Mouse (Mus musculus) E14TG2a.4 (cell line): ENCODE results near the gene Tmem156.

Experiments used
- H3K27me3 ChIP-seq: 2 replicates; pipeline ENCODE4 v1.6.1; 2014; ENCODE audit warnings: low read length, control low read depth; ENCODE audit not compliant: insufficient read depth
- H3K36me3 ChIP-seq: 2 replicates; pipeline ENCODE4 v1.6.1; 2014; ENCODE audit warnings: low read length, control low read depth; ENCODE audit not compliant: insufficient read depth
- H3K4me1 ChIP-seq: replicated peaks from 2 replicates; pipeline ENCODE4 v1.6.1; 2014; ENCODE audit warnings: low read depth, low read length, control low read depth
- H3K4me3 ChIP-seq: replicated peaks from 2 replicates; pipeline ENCODE4 v1.5.1; 2014; ENCODE audit warnings: mild to moderate bottlenecking, low read length
- H3K9me3 ChIP-seq: 2 replicates; pipeline ENCODE4 v1.6.1; 2014; ENCODE audit warnings: low read length, control low read depth
- CTCF ChIP-seq: conservative IDR thresholded peaks from 2 replicates; pipeline ENCODE4 v1.5.1; 2014; ENCODE audit warnings: low read length
- NANOG ChIP-seq: IDR thresholded peaks from 2 replicates; pipeline ENCODE4 v1.6.1; 2014; ENCODE audit warnings: borderline replicate concordance, low read length, mixed read lengths
- POU5F1 ChIP-seq: IDR thresholded peaks from 2 replicates; pipeline ENCODE4 v1.6.1; 2014; ENCODE audit warnings: low read length, borderline replicate concordance

The Tmem156 gene

GRCm38 (mm10) chr5:65015508-65015907 lies 76.4 kb downstream of the Tmem156 start:
- Histone ChIP-seq H3K4me3 (no peak overlapping the region), H3K9me3 (peaks cover 10% of the 10 kb centered on the region), H3K27me3 (no peaks in the 10 kb centered on the region), H3K36me3 (no peaks in the 10 kb centered on the region), H3K4me1 (peaks cover 25% of the 10 kb centered on the region; the same call in 1 of the 2 replicates)
- no peak for TF ChIP-seq CTCF
- TF ChIP-seq NANOG, result no peak
- TF ChIP-seq POU5F1, result no peak

- no peak for TF ChIP-seq POU5F1
- no peak for TF ChIP-seq CTCF
- no peak for TF ChIP-seq NANOG
- peaks cover 11% of the 10 kb centered on the region; the same call in 1 of the 2 replicates for H3K4me1 ChIP-seq
- no peak overlapping the region for H3K4me3 ChIP-seq
- H3K9me3 ChIP-seq, result peaks cover 24% of the 10 kb centered on the region
- H3K27me3 ChIP-seq, result no peaks in the 10 kb centered on the region; the same call in 1 of the 2 replicates
- H3K36me3 ChIP-seq, result no peaks in the 10 kb centered on the region
These were observed 79.9 kb downstream of the Tmem156 start for GRCm38 (mm10) chr5:65011901-65012573.

- Histone ChIP-seq H3K4me1 (no peaks in the 10 kb centered on the region), H3K4me3 (no peak overlapping the region), H3K9me3 (peaks cover 19% of the 10 kb centered on the region), H3K36me3 (no peaks in the 10 kb centered on the region), H3K27me3 (no peaks in the 10 kb centered on the region; the same call in 1 of the 2 replicates)
- TF ChIP-seq CTCF, result no peak
- no peak for TF ChIP-seq POU5F1
- TF ChIP-seq NANOG, result no peak
These were observed 85.9 kb downstream of the Tmem156 start for GRCm38 (mm10) chr5:65006011-65006491.

- Histone ChIP-seq H3K36me3 (no peaks in the 10 kb centered on the region), H3K4me3 (no peak overlapping the region), H3K4me1 (no peaks in the 10 kb centered on the region), H3K27me3 (no peaks in the 10 kb centered on the region; the same call in 1 of the 2 replicates), H3K9me3 (peaks cover 11% of the 10 kb centered on the region)
- no peak for TF ChIP-seq NANOG
- TF ChIP-seq POU5F1, result no peak
- TF ChIP-seq CTCF, result no peak
These were observed 86.7 kb downstream of the Tmem156 start for GRCm38 (mm10) chr5:65005251-65005650.
